Mouse (Mus musculus): ENCODE measurements around the gene Chrnb2. TPM values are rescaled to one million over a fixed set of nuclear protein-coding genes. Genes with fewer than 3 reads are reported as not detected.

The Chrnb2 gene
- polyA plus RNA-seq, 1 experiment from 2014 or later = 28.0 TPM

DNA sequence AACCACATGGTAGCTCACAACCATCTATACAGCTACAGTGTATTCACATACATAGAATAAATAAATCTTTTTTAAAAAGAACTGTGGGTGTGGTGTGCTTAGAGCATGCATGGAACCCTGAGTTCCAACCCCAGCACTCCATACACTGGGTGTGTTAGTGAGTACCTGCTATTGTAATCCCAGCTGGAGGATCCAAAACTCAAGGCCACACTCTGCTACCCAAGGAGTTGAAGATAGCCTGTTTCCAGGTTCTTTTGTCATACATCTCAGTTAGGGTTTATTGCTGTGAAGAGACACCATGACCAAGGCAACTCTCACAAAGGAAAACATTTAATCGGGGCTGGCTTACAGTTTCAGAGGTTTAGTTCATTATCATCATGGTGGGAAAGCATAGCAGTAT, 65.5 kb downstream of the Chrnb2 start:
- Histone ChIP-seq H3K27ac (no peak overlapping the region), H3K27me3 (replicated peaks) (no peaks in the 10 kb centered on the region), H3K4me1 (no peaks in the 10 kb centered on the region; the same call in 1 of the 2 replicates), H3K9me3 (peaks cover under 1% of the 10 kb centered on the region; the same call in 1 of the 2 replicates), H3K36me3 (no peaks in the 10 kb centered on the region), H3K4me2 (replicated peaks) (no peak overlapping the region), H3K4me3 (no peak overlapping the region), H3K9ac (no peak overlapping the region)
- no peak for ATAC-seq (ENCODE audit: low FRiP score, low read depth)
- WGBS = 77% methylated on average over 1 of the region's 1 CpGs

Other genes starting within 250 kb of the Chrnb2 start
- gene Kcnn3, start 244.5 kb downstream of the Chrnb2 start, polyA plus RNA-seq (2016; fragmentation: Nextera tagmentation; extraction: Ambion mirVana) = 2.7 and 3.4 TPM in 2 replicates
- 17.8 and 21.7 TPM in 2 replicates for gene Adar, start 49.6 kb downstream of the Chrnb2 start, polyA plus RNA-seq (2016; fragmentation: Nextera tagmentation; extraction: Ambion mirVana)
- gene Ube2q1, start 9.0 kb upstream of the Chrnb2 start, polyA plus RNA-seq (2016; fragmentation: Nextera tagmentation; extraction: Ambion mirVana) = 18.6 and 21.2 TPM in 2 replicates
- gene She, start 66.7 kb upstream of the Chrnb2 start, polyA plus RNA-seq (2016; fragmentation: Nextera tagmentation; extraction: Ambion mirVana) = 3.3 and 4.2 TPM in 2 replicates
- 0.68 and 0.80 TPM in 2 replicates for gene Il6ra, start 148.6 kb upstream of the Chrnb2 start, polyA plus RNA-seq (2016; fragmentation: Nextera tagmentation; extraction: Ambion mirVana)
- 18.5 and 19.7 TPM in 2 replicates for gene Atp8b2, start 198.9 kb upstream of the Chrnb2 start, polyA plus RNA-seq (2016; fragmentation: Nextera tagmentation; extraction: Ambion mirVana)
- gene Hax1, start 234.1 kb upstream of the Chrnb2 start, polyA plus RNA-seq (2016; fragmentation: Nextera tagmentation; extraction: Ambion mirVana) = 137 and 139 TPM in 2 replicates